Mouse (Mus musculus) embryonic stem cell, embryonic (primary cell): ENCODE data around the gene Polq.
"Not testable (repeated sequence)": the region's sequence is repeated elsewhere in the genome, so short reads cannot be mapped to it uniquely, and the experiment has no call there.

Source experiments
- CTCF ChIA-PET, 4 experiments: fragments of 300-600 bp in 2 of 4; fragments of 350-600 bp in 2 of 4; sonication (Branson Sonifier 250); formaldehyde crosslinking; loops; one replicate each; lab custom pipeline; 2022; ENCODE audit warnings: inconsistent platforms in 2 of 4; lab: Charles Lee
- POLR2A ChIA-PET, 4 experiments: fragments of 300-600 bp in 2 of 4; fragments of 350-600 bp in 2 of 4; sonication (Branson Sonifier 250); formaldehyde crosslinking; loops; one replicate each; lab custom pipeline; 2022; ENCODE audit warnings: antibody characterized with exemption in 4 of 4, inconsistent platforms in 1 of 4; lab: Charles Lee

Gene Polq

GRCm38 (mm10) chr16:37059631-37060030 is 48.0 kb downstream of the Polq start:
- ChIA-PET CTCF (no interaction called here), POLR2A (interaction anchor here in 1 of 4 experiments (0.5 kb wide), 1 partner anchor 22 kb away, joined by 3 read pairs; no protein-coding TSS in a partner anchor)

GRCm38 (mm10) chr16:37061261-37061660 is 49.7 kb downstream of the Polq start:
- CTCF ChIA-PET: no interaction called here

GRCm38 (mm10) chr16:37072354-37072753 is 60.8 kb downstream of the Polq start:
- CTCF ChIA-PET: no interaction called here
- POLR2A ChIA-PET: interaction anchor here in 1 of 4 experiments (1.0 kb wide), 1 partner anchor 11 kb away, joined by 3 read pairs; no protein-coding TSS in a partner anchor

More at GRCm38 (mm10) chr16:37061261-37061660, 49.7 kb downstream of the Polq start:
- POLR2A ChIA-PET: interaction anchor here in 1 of 4 experiments (1.0 kb wide), 1 partner anchor 12 kb away, joined by 3 read pairs; no protein-coding TSS in a partner anchor

GRCm38 (mm10) chr16:37089648-37090047 is 78.1 kb downstream of the Polq start:
- ChIA-PET POLR2A (no interaction called here), CTCF (no interaction called here)

- ChIA-PET POLR2A (interaction anchor here in 1 of 4 experiments (0.7 kb wide), 1 partner anchor 10 kb away, joined by 3 read pairs; no protein-coding TSS in a partner anchor), CTCF (no interaction called here)
These were observed 82.7 kb downstream of the Polq start for GRCm38 (mm10) chr16:37094169-37094833.

GRCm38 (mm10) chr16:37108763-37109162 is 97.2 kb downstream of the Polq start:
- POLR2A ChIA-PET: no interaction called here
- CTCF ChIA-PET: interaction anchor here (0.6 to 1.5 kb wide), 7 partner anchors 178 to 1088 kb away, joined by 3 to 8 read pairs (median 5); no protein-coding TSS in a partner anchor

- CTCF ChIA-PET: interaction anchor here (0.5 to 1.5 kb wide), 10 partner anchors 178 to 1088 kb away, joined by 3 to 8 read pairs (median 4); no protein-coding TSS in a partner anchor
- POLR2A ChIA-PET: interaction anchor here in 2 of 4 experiments (0.5 to 0.6 kb wide), 2 partner anchors 24 to 320 kb away, joined by 4 to 5 read pairs; no protein-coding TSS in a partner anchor
These were observed 97.7 kb downstream of the Polq start for GRCm38 (mm10) chr16:37109285-37109684.

- CTCF ChIA-PET, POLR2A ChIA-PET: not testable (repeated sequence)
These were observed 113.6 kb downstream of the Polq start for GRCm38 (mm10) chr16:37125190-37125589.
